Mouse (Mus musculus): ENCODE results near the gene Gm11042. TPM values are rescaled to one million over a fixed set of nuclear protein-coding genes. Genes with fewer than 3 reads are reported as not detected.

Gene Gm11042
- polyA plus RNA-seq (2015; fragmentation: Nextera tagmentation; extraction: Ambion mirVana), result not detected in 2 replicates

GRCm38 (mm10) chr12:74316344-74316973, at the start of gene Gm11042:
Gene Gm11042 (minus strand): TSS chr12:74316394.
- 0 out of 2 replicates have a peak, but pooled peaks have one; percentile 44 for ATAC-seq (replicated peaks; ENCODE audit: insufficient number of reproducible peaks, insufficient read depth, low FRiP score, low read depth)
- Histone ChIP-seq H3K9me3 (replicated peaks) (no peaks in the 10 kb centered on the region), H3K9ac (peak within 1 kb of the TSS; percentile 53), H3K4me1 (replicated peaks) (peaks cover 4% of the 10 kb centered on the region), H3K4me2 (peak within 1 kb of the TSS; percentile 72), H3K27me3 (no peaks in the 10 kb centered on the region), H3K36me3 (no peaks in the 10 kb centered on the region), H3K27ac (peak within 1 kb of the TSS; percentile 61), H3K4me3 (peak within 1 kb of the TSS; percentile 63)
- 33% methylated on average over 16 of the region's 18 CpGs for WGBS

DNA sequence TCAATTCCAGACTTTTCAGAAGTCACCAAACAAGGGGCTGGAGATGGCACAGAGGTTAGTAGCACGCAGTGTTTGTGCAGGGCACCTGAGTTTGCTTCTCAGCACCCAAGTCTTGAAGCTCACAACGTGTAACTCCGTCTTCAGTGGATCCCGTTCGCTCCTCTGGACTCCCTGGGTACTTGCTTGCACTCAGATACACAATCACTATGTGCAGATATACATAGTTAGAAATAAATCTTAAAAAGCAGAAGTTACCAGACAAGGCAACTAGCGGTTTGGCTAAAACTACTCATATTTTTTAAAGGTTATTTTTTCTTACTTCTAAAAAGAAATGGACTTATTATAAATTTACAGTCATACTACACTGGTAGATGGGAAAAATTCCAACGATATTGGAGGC, 48.3 kb upstream of the Gm11042 start:
- Histone ChIP-seq H3K27me3 (no peaks in the 10 kb centered on the region), H3K4me3 (no peak overlapping the region), H3K9me3 (replicated peaks) (no peaks in the 10 kb centered on the region), H3K36me3 (no peaks in the 10 kb centered on the region), H3K9ac (no peak overlapping the region), H3K27ac (no peak overlapping the region), H3K4me2 (no peak overlapping the region), H3K4me1 (replicated peaks) (peaks cover 12% of the 10 kb centered on the region)
- ATAC-seq (replicated peaks; ENCODE audit: insufficient number of reproducible peaks, insufficient read depth, low FRiP score, low read depth), result no peak
- WGBS, result 82% methylated on average over 7 of the region's 7 CpGs

GRCm38 (mm10) chr12:74363076-74363475, 46.9 kb upstream of the Gm11042 start:
- no peaks in the 10 kb centered on the region for H3K27me3 ChIP-seq
- WGBS, result 77% methylated on average over 6 of the region's 6 CpGs
- H3K9ac ChIP-seq, result no peak overlapping the region
- no peak overlapping the region for H3K27ac ChIP-seq
- no peaks in the 10 kb centered on the region for H3K9me3 ChIP-seq (replicated peaks)
- H3K4me3 ChIP-seq, result no peak overlapping the region
- H3K36me3 ChIP-seq, result no peaks in the 10 kb centered on the region
- H3K4me1 ChIP-seq (replicated peaks), result peaks cover 14% of the 10 kb centered on the region
- no peak for ATAC-seq (replicated peaks; ENCODE audit: insufficient number of reproducible peaks, insufficient read depth, low FRiP score, low read depth)
- no peak overlapping the region for H3K4me2 ChIP-seq

DNA sequence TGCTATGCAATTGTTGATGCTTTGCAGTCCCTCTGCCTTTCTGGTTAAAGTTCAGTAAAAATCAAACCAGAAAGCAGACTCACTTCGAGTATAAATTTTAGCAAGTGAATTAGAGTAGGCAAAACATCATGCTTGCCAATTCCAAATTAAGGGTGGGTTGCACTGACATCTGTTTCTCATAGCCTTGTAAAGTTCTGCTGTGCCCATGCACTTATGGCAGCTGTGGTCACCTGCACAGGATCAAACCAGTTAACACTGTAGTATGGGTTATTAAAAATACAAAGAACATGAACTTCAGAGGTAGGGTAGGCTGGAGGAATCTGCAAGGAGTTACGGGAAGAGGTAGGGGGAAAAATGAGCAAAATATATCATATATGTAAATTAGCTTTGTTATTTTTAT, 46.3 kb upstream of the Gm11042 start:
- Histone ChIP-seq H3K9ac (no peak overlapping the region), H3K4me2 (no peak overlapping the region), H3K4me1 (replicated peaks) (peaks cover 14% of the 10 kb centered on the region), H3K9me3 (replicated peaks) (no peaks in the 10 kb centered on the region), H3K36me3 (no peaks in the 10 kb centered on the region), H3K27me3 (no peaks in the 10 kb centered on the region), H3K27ac (no peak overlapping the region), H3K4me3 (no peak overlapping the region)
- ATAC-seq (replicated peaks; ENCODE audit: insufficient number of reproducible peaks, insufficient read depth, low FRiP score, low read depth), result no peak
- 62% methylated on average over 2 of the region's 2 CpGs for WGBS

- WGBS, result 80% methylated on average over 5 of the region's 5 CpGs
- Histone ChIP-seq H3K27me3 (no peaks in the 10 kb centered on the region), H3K36me3 (no peaks in the 10 kb centered on the region), H3K4me2 (no peak overlapping the region), H3K9me3 (replicated peaks) (no peaks in the 10 kb centered on the region), H3K9ac (no peak overlapping the region), H3K4me1 (replicated peaks) (peaks cover 14% of the 10 kb centered on the region), H3K27ac (no peak overlapping the region), H3K4me3 (no peak overlapping the region)
- ATAC-seq (replicated peaks; ENCODE audit: insufficient number of reproducible peaks, insufficient read depth, low FRiP score, low read depth), result no peak
Observed at GRCm38 (mm10) chr12:74359791-74360190, 43.6 kb upstream of the Gm11042 start.

DNA sequence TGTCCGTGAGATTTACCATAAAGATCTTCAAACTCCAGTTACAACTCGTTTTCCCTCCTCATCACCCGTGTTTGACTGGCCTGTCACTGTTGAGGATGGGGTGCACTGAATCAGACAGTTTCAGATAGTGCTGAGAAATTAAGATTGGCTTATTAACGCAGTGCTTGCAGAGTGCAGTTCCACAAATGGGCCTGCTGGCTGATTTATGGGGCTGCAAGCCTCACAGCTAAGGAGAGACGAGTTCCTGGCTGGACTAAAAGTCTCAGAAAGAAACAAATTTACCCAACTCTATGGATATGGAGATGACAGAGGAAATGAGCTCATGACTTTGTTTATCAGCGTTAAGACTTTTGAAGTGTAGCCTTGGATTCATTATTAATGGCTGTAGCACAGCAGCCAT, 41.6 kb upstream of the Gm11042 start:
- no peak for ATAC-seq (replicated peaks; ENCODE audit: insufficient number of reproducible peaks, insufficient read depth, low FRiP score, low read depth)
- H3K4me2 ChIP-seq, result no peak overlapping the region
- peaks cover 14% of the 10 kb centered on the region for H3K4me1 ChIP-seq (replicated peaks)
- H3K36me3 ChIP-seq, result no peaks in the 10 kb centered on the region
- no peak overlapping the region for H3K9ac ChIP-seq
- WGBS, result 58% methylated on average over 6 of the region's 6 CpGs
- H3K27ac ChIP-seq, result no peak overlapping the region
- no peaks in the 10 kb centered on the region for H3K27me3 ChIP-seq
- no peak overlapping the region for H3K4me3 ChIP-seq
- no peaks in the 10 kb centered on the region for H3K9me3 ChIP-seq (replicated peaks)

DNA sequence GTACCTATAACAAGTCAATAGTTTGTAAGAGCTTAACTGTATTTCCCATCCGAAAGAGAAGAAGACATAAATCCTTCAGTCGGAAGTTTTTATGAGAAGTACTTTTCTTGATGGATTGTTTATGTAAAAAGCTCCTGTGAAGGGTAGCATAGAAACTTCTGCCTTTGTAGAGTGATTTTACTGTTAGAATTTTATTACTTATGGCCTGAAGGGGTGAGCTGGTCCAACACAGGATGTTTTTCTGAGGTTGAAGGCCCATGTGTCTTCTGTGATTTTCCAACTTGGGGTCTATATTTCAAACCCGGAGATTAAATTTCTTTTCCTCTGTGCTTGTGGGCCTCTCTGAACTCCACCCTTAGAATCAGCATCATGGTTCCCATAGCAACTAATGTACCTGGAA, 26.5 kb upstream of the Gm11042 start:
- Histone ChIP-seq H3K9ac (no peak overlapping the region), H3K4me2 (no peak overlapping the region), H3K9me3 (replicated peaks) (no peaks in the 10 kb centered on the region), H3K4me3 (no peak overlapping the region), H3K27ac (no peak overlapping the region), H3K27me3 (no peaks in the 10 kb centered on the region), H3K36me3 (no peaks in the 10 kb centered on the region), H3K4me1 (replicated peaks) (peaks cover 9% of the 10 kb centered on the region)
- 82% methylated on average over 3 of the region's 3 CpGs for WGBS
- ATAC-seq (replicated peaks; ENCODE audit: insufficient number of reproducible peaks, insufficient read depth, low FRiP score, low read depth), result no peak

- Histone ChIP-seq H3K27me3 (no peaks in the 10 kb centered on the region), H3K4me2 (peak overlapping the region; percentile 46), H3K4me1 (replicated peaks) (peaks cover 9% of the 10 kb centered on the region), H3K27ac (peak overlapping the region; percentile 60), H3K9ac (no peak overlapping the region), H3K36me3 (no peaks in the 10 kb centered on the region), H3K9me3 (replicated peaks) (no peaks in the 10 kb centered on the region), H3K4me3 (no peak overlapping the region)
- WGBS, result 35% methylated on average over 2 of the region's 2 CpGs
- peak; percentile 76; the same call in 1 of the 2 replicates for ATAC-seq (replicated peaks; ENCODE audit: insufficient number of reproducible peaks, insufficient read depth, low FRiP score, low read depth)
Observed at GRCm38 (mm10) chr12:74340070-74340469, 23.9 kb upstream of the Gm11042 start.

DNA sequence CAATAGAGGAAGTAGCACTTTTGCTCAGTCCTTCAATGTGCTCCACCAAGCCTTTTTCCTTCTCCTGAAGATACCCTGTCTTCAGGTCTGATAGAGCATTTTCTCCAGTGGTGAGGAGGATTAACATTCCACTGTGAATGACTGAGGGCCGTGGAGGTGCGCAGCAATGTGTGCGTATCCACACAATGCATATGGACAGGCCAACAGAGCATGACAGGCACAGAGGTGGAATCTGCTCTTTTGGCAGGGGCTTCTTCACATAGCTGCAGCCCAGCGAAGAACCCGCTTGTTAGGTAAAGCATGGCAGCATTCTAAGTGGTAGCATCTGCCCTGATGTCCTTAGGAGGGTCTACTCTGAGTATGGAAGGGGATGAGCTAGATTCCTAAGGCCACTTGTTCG, 17.5 kb upstream of the Gm11042 start:
- WGBS, result 85% methylated on average over 6 of the region's 6 CpGs
- H3K4me1 ChIP-seq (replicated peaks), result no peaks in the 10 kb centered on the region
- H3K4me3 ChIP-seq, result no peak overlapping the region
- ATAC-seq (replicated peaks; ENCODE audit: insufficient number of reproducible peaks, insufficient read depth, low FRiP score, low read depth), result no peak
- no peaks in the 10 kb centered on the region for H3K36me3 ChIP-seq
- H3K27me3 ChIP-seq, result no peaks in the 10 kb centered on the region; the same call in 1 of the 2 replicates
- H3K27ac ChIP-seq, result no peak overlapping the region
- H3K9ac ChIP-seq, result no peak overlapping the region
- H3K4me2 ChIP-seq, result no peak overlapping the region
- no peaks in the 10 kb centered on the region for H3K9me3 ChIP-seq (replicated peaks)

DNA sequence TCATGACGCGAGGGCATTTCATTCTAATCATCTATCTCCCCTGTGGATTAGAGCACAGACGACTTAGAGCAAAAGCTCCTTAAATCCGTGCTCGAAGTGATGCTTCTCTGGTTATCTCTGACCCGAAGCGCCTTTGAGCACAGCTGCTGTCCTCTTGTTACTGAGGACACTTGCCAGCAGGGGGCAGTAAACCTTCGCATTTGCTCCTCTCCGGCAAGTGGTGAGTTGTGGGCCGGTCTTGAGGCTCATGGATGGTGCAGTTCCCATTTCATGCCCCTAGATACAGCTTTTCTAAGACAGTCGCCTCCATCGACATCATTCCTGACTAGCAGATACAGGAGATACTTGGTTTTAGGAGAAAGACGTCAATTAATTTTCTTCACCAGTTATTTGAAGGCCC, 16.8 kb upstream of the Gm11042 start:
- Histone ChIP-seq H3K4me1 (replicated peaks) (no peaks in the 10 kb centered on the region), H3K27ac (no peak overlapping the region), H3K9me3 (replicated peaks) (no peaks in the 10 kb centered on the region), H3K36me3 (no peaks in the 10 kb centered on the region), H3K4me3 (no peak overlapping the region), H3K4me2 (no peak overlapping the region), H3K27me3 (no peaks in the 10 kb centered on the region; the same call in 1 of the 2 replicates), H3K9ac (no peak overlapping the region)
- no peak for ATAC-seq (replicated peaks; ENCODE audit: insufficient number of reproducible peaks, insufficient read depth, low FRiP score, low read depth)
- WGBS, result 21% methylated on average over 13 of the region's 13 CpGs

GRCm38 (mm10) chr12:74329759-74330158, 13.6 kb upstream of the Gm11042 start:
- H3K4me2 ChIP-seq, result no peak overlapping the region

GRCm38 (mm10) chr12:74326644-74327043, 10.4 kb upstream of the Gm11042 start:
- Histone ChIP-seq H3K4me2 (no peak overlapping the region), H3K36me3 (no peaks in the 10 kb centered on the region), H3K27ac (no peak overlapping the region), H3K9ac (no peak overlapping the region), H3K4me1 (replicated peaks) (no peaks in the 10 kb centered on the region), H3K9me3 (replicated peaks) (no peaks in the 10 kb centered on the region), H3K27me3 (no peaks in the 10 kb centered on the region), H3K4me3 (no peak overlapping the region)
- WGBS, result 71% methylated on average over 3 of the region's 3 CpGs
- ATAC-seq (replicated peaks; ENCODE audit: insufficient number of reproducible peaks, insufficient read depth, low FRiP score, low read depth), result no peak

More at GRCm38 (mm10) chr12:74329759-74330158, 13.6 kb upstream of the Gm11042 start:
- H3K36me3 ChIP-seq, result no peaks in the 10 kb centered on the region
- H3K27ac ChIP-seq, result no peak overlapping the region
- no peak overlapping the region for H3K9ac ChIP-seq
- 83% methylated on average over 6 of the region's 6 CpGs for WGBS
- no peaks in the 10 kb centered on the region; the same call in 1 of the 2 replicates for H3K27me3 ChIP-seq
- H3K4me1 ChIP-seq (replicated peaks), result no peaks in the 10 kb centered on the region
- H3K9me3 ChIP-seq (replicated peaks), result no peaks in the 10 kb centered on the region
- no peak overlapping the region for H3K4me3 ChIP-seq
- ATAC-seq (replicated peaks; ENCODE audit: insufficient number of reproducible peaks, insufficient read depth, low FRiP score, low read depth), result no peak

Data from heart, embryonic 15.5 days (tissue).